ENCODE assay signal across 12 mouse cellular contexts in the genomic region with DNA sequence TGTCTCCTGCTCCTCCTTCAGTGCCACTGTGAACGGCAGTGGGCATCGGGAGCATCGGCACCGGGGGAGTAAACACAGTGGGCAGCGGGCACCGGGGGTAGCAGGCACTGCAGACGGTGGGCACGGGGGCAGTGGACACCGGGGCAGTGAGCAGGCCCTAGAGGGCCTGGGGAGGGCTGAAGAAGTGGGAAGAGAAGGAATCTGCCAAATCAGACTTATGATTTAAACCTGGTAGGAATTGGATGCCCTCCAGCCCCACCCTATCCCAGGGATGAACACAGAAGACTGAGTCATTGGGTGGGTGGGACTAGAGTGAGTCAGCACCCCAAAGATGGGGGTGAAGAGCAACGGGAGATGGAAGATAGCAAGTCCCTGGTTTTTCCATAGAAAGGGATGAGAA. TPM values are rescaled to one million over a fixed set of nuclear protein-coding genes. Genes with fewer than 3 reads are reported as not detected.
DNase-seq lines count a peak whose midpoint lies in the region; ATAC-seq lines count a peak whose summit lies in the region.
"Had no signal": no experiment of that assay in that cellular context is flagged by ENCODE, and none has a peak within 500 bp of the region (broad histone marks: within the 10 kb centered on the region; RNA-seq: fewer than 3 reads in every experiment).

No protein-coding gene starts in this region.

- H3K9ac ChIP-seq in intestine, embryonic 15.5 days = no peak overlapping the region
- H3K9ac ChIP-seq in intestine, embryonic 16.5 days (ENCODE audit: low read depth, low read length) = no peak overlapping the region
- H3K9ac ChIP-seq: hindbrain, embryonic 15.5 days had no signal

- H3K36me3 ChIP-seq in intestine, embryonic 15.5 days = no peaks in the 10 kb centered on the region
- no peaks in the 10 kb centered on the region for H3K36me3 ChIP-seq in intestine, embryonic 16.5 days (ENCODE audit: control insufficient read depth, insufficient read depth, low read length)
- H3K36me3 ChIP-seq: hindbrain, embryonic 15.5 days; limb, embryonic 12.5 days; midbrain, embryonic 12.5 days had no signal

- H3K4me2 ChIP-seq in intestine, embryonic 15.5 days (replicated peaks) = no peak overlapping the region
- H3K4me2 ChIP-seq in intestine, embryonic 16.5 days (ENCODE audit: low read depth, low read length) = no peak overlapping the region

- intact Hi-C loops in heart, postnatal 14 days (cut with DNase I) = loop anchor here (5.0 kb wide), 2 partner anchors 38 to 158 kb away; no protein-coding TSS in a partner anchor

- H3K9me3 ChIP-seq in intestine, embryonic 15.5 days = no peaks in the 10 kb centered on the region
- no peaks in the 10 kb centered on the region for H3K9me3 ChIP-seq in intestine, embryonic 16.5 days (ENCODE audit: control insufficient read depth, low read length)
- H3K9me3 ChIP-seq: hindbrain, embryonic 15.5 days; limb, embryonic 12.5 days; midbrain, embryonic 12.5 days had no signal

- WGBS in intestine, embryonic 15.5 days = 84% methylated on average over 10 of the region's 10 CpGs
- WGBS in intestine, embryonic 16.5 days = 82% methylated on average over 10 of the region's 10 CpGs

- peaks cover 24% of the 10 kb centered on the region for H3K27me3 ChIP-seq in intestine, embryonic 15.5 days (replicated peaks)
- peaks cover 14% of the 10 kb centered on the region for H3K27me3 ChIP-seq in intestine, embryonic 16.5 days (replicated peaks; ENCODE audit: control insufficient read depth, insufficient read depth, low read length)

- no peak overlapping the region for H3K27ac ChIP-seq in intestine, embryonic 15.5 days
- no peak overlapping the region for H3K27ac ChIP-seq in intestine, embryonic 16.5 days (ENCODE audit: low read length)
- H3K27ac ChIP-seq: hindbrain, embryonic 15.5 days; limb, embryonic 12.5 days; midbrain, embryonic 12.5 days had no signal

- ATAC-seq in intestine, embryonic 15.5 days = no peak
- ATAC-seq in intestine, embryonic 16.5 days = no peak

- H3K4me1 ChIP-seq in intestine, embryonic 15.5 days (replicated peaks) = peaks cover 29% of the 10 kb centered on the region
- peaks cover 27% of the 10 kb centered on the region for H3K4me1 ChIP-seq in intestine, embryonic 16.5 days (ENCODE audit: control insufficient read depth, insufficient read depth, low read length)
- H3K4me1 ChIP-seq: hindbrain, embryonic 15.5 days had no signal

- peak; percentile 85 for DNase-seq in 3134 (ENCODE audit: extremely low read depth, insufficient read length, low spot score)
- DNase-seq in adrenal gland, postnatal 14 days = peak; percentile 85
- peak; percentile 25 to 36 for DNase-seq in heart, postnatal 14 days
- DNase-seq in thymus, postnatal 14 days = no peak
- DNase-seq in embryo, embryonic 10 days (ENCODE audit: low spot score) = no peak
- no peak for DNase-seq in neural tube, embryonic 10.5 days (ENCODE audit: extremely low spot score, low spot score)

- 0 out of 2 replicates have a peak overlapping the region, but pooled peaks have one; percentile 10 for H3K4me3 ChIP-seq in intestine, embryonic 15.5 days (replicated peaks)
- no peak overlapping the region for H3K4me3 ChIP-seq in intestine, embryonic 16.5 days (ENCODE audit: low read length)
- H3K4me3 ChIP-seq: erythroblast, embryonic 14.5 days had no signal

RNA-seq across cellular contexts. Expression of gene Igfbp6, which starts 1.2 kb away (rescaled TPM):
- polyA plus RNA-seq in intestine, embryonic 15.5 days (2015; fragmentation: Nextera tagmentation; extraction: Ambion mirVana) = 10.9 and 12.7 TPM in 2 replicates
- polyA plus RNA-seq in intestine, embryonic 16.5 days (2015; fragmentation: Nextera tagmentation; extraction: Ambion mirVana) = 11.8 and 11.9 TPM in 2 replicates
- 45.7 and 48.0 TPM in 2 replicates for total RNA-seq in adrenal gland, postnatal 14 days (2021)
- total RNA-seq in heart, postnatal 14 days (2021) = 10 to 100 TPM; 42.0 to 51.8 TPM

RNA-seq across cellular contexts. Expression of gene Soat2, which starts 5.0 kb away (rescaled TPM):
- 12.0 and 14.3 TPM in 2 replicates for polyA plus RNA-seq in intestine, embryonic 15.5 days (2015; fragmentation: Nextera tagmentation; extraction: Ambion mirVana)
- polyA plus RNA-seq in intestine, embryonic 16.5 days (2015; fragmentation: Nextera tagmentation; extraction: Ambion mirVana) = 25.0 and 31.2 TPM in 2 replicates
- 0.26 and 4.7 TPM in 2 replicates for total RNA-seq in adrenal gland, postnatal 14 days (2021)
- under 1 TPM in 1 of 2 experiments, not detected in 1; 0.17 TPM for total RNA-seq in heart, postnatal 14 days (2021)
- polyA plus RNA-seq: limb, embryonic 12.5 days had no signal

RNA-seq across cellular contexts. Expression of gene Spryd3, which starts 9.3 kb away (rescaled TPM):
- 20.7 and 24.3 TPM in 2 replicates for polyA plus RNA-seq in intestine, embryonic 15.5 days (2015; fragmentation: Nextera tagmentation; extraction: Ambion mirVana)
- polyA plus RNA-seq in intestine, embryonic 16.5 days (2015; fragmentation: Nextera tagmentation; extraction: Ambion mirVana) = 27.5 and 28.0 TPM in 2 replicates
- 23.3 and 30.8 TPM in 2 replicates for total RNA-seq in adrenal gland, postnatal 14 days (2021)
- total RNA-seq in heart, postnatal 14 days (2021) = 10 to 100 TPM; 14.0 to 17.5 TPM

RNA-seq across cellular contexts. Expression of gene Tns2, which starts 45.1 kb away (rescaled TPM):
- polyA plus RNA-seq in intestine, embryonic 15.5 days (2015; fragmentation: Nextera tagmentation; extraction: Ambion mirVana) = 28.2 and 31.8 TPM in 2 replicates
- polyA plus RNA-seq in intestine, embryonic 16.5 days (2015; fragmentation: Nextera tagmentation; extraction: Ambion mirVana) = 26.4 and 28.6 TPM in 2 replicates
- total RNA-seq in adrenal gland, postnatal 14 days (2021) = 83.0 and 121 TPM in 2 replicates
- 100 to 1,000 TPM; 119 to 121 TPM for total RNA-seq in heart, postnatal 14 days (2021)

RNA-seq across cellular contexts. Expression of gene Zfp740, which starts 57.7 kb away (rescaled TPM):
- polyA plus RNA-seq in intestine, embryonic 15.5 days (2015; fragmentation: Nextera tagmentation; extraction: Ambion mirVana) = 41.3 and 44.1 TPM in 2 replicates
- polyA plus RNA-seq in intestine, embryonic 16.5 days (2015; fragmentation: Nextera tagmentation; extraction: Ambion mirVana) = 33.6 and 35.3 TPM in 2 replicates
- total RNA-seq in adrenal gland, postnatal 14 days (2021) = 58.4 and 83.0 TPM in 2 replicates
- total RNA-seq in heart, postnatal 14 days (2021) = 10 to 100 TPM; 41.8 to 47.1 TPM

Comparison
In these comparisons a context has a peak if more than half of its experiments do, and no peak if none do; other contexts are left out.
1. DNase-seq: peak in 3134 (single experiment), adrenal gland, postnatal 14 days (single experiment) and heart, postnatal 14 days (2 of 2); none in thymus, postnatal 14 days (single experiment), embryo, embryonic 10 days (single experiment) and neural tube, embryonic 10.5 days (single experiment).